Mouse (Mus musculus): ENCODE measurements around the gene Prl3d1.

DNA sequence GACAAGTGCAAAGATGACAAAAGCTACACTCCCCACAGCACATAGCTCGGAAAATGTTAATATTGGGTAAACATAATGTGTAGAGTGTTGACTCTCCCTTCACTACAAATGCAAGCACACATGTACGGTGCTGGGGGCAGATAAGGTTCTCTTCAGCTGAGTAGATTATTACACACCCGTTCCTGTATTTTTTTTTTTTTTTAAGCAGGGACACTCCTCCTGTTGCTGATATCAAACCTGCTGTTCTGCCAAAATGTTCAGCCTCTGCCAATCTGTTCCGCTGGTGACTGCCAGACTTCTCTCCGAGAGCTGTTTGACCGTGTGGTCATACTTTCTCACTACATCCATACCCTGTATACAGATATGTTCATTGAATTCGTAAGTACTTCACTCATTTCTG is 34.8 kb upstream of the Prl3d1 start:
- TF ChIP-seq TAL1 (IDR thresholded peaks at IDR 0.05; ENCODE audit: low read length) (no peak), GATA1 (IDR thresholded peaks at IDR 0.05; ENCODE audit: low read length) (no peak)
